Mouse (Mus musculus) monocyte, adult 59 days (primary cell): ENCODE measurements around the gene Zfp953. TPM values are rescaled to one million over a fixed set of nuclear protein-coding genes. Genes with fewer than 3 reads are reported as not detected.

ENCODE experiments used
- total RNA-seq, 2 experiments: library from RNA; stranded (reverse); gene quantifications; one replicate each; pipeline ENCODE4 v1.2.4; 2023

Gene Zfp953
- total RNA-seq = 1 to 10 TPM; 5.4 to 6.0 TPM

DNA sequence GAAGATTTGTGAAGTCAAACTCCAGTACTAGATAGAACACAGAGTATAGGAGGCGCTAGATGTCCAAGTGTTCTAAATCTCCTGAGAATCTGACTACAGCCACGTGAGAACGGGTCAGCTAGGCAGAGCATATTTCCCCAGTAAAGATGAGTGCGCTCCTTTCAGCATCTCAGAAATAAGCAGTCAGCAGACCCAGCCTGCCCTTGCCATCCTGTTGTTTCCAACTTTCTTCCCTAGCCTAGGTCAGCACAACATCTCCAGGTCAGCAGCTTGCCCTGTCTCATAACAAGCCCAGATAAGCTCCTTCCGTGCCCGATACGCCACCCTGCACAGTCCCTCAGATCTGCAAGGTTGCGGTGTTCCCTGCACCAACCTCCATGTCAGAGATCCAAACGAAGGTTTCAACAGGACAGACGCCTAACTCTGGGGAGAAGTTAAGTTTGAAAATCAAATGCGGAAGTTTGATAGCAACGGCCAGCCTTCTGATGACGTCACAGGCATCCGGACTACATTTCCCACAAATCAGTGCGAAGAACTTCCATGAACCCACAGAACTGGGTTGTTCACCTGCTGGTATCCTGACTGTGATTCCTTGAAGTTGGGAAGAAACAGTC, at the start of gene Zfp953, which contains the start of gene Gm28044:
Zfp953 (minus strand) TSS at position 475 of the 614 bp plus-strand sequence.
Gm28044 (minus strand) TSS at position 406 of the 614 bp plus-strand sequence.

DNA sequence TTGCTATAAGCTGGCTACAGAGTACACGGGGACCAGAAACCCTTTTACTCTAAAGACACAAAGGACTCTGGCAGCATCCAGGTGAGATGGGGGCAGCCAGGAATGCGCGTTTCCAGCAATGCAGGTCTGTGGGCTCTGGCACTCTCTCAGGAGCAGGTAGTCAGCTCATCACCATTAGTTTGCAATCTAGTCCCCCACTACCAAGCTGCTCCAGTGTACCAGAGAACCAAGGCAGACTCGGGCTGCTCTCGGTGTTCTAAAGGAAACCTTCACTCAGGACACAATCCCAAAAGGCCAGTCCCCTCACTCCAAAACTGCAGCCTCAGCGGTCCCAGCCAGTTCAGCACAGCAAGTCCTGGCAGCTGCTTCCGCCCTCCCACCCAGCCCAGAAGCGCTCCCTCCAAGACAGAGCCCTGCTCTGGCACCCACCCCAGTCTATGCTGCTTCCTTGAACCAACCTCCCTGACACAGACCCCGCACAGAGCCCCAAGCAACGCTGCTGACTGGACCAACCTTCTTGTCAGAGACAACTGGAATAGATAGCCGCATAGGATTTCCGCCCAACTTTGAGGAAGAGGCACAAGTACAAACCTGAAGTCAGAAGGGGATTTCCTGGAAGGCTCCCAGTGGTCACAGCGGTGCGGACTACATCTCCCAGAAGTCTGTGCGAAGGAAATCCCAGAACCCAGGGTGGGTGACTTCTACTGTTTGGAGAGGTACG, 38.9 kb upstream of the Zfp953 start, which contains the start of gene Zfp429:
Zfp429 (minus strand) TSS at position 637 of the 721 bp plus-strand sequence.

DNA sequence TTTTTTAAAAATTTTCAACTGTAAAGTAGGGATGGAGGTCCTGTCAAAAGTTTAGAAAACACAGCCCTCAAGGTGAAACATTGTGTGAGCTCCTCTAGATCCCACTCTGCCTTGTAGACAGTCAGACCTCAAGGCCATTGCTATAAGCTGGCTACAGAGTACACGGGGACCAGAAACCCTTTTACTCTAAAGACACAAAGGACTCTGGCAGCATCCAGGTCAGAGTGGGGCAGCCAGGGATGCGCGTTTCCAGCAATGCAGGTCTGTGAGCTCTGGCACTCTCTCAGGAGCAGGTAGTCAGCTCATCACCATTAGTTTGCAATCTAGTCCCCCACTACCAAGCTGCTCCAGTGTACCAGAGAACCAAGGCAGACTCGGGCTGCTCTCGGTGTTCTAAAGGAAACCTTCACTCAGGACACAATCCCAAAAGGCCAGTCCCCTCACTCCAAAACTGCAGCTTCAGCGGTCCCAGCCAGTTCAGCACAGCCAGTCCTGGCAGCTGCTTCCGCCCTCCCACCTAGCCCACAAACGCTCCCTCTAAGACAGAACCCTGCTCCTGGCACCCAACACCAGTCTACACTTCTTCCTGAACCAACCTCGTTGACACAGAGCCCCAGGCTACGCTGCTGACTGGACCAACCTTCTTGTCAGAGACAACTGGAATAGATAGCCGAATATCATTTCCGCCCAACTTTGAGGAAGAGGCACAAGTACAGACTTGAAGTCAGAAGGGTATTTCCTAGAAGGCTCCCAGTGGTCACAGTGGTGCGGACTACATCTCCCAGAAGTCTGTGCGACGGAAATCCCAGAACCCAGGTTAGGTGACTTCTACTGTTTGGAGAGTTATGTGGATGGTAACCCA, 14.9 kb upstream of the Zfp953 start, which contains the start of the genes Gm28041 and Zfp456:
Gm28041 (minus strand) TSS at position 684 of the 862 bp plus-strand sequence.
Zfp456 (minus strand) TSS at position 761 of the 862 bp plus-strand sequence.

DNA sequence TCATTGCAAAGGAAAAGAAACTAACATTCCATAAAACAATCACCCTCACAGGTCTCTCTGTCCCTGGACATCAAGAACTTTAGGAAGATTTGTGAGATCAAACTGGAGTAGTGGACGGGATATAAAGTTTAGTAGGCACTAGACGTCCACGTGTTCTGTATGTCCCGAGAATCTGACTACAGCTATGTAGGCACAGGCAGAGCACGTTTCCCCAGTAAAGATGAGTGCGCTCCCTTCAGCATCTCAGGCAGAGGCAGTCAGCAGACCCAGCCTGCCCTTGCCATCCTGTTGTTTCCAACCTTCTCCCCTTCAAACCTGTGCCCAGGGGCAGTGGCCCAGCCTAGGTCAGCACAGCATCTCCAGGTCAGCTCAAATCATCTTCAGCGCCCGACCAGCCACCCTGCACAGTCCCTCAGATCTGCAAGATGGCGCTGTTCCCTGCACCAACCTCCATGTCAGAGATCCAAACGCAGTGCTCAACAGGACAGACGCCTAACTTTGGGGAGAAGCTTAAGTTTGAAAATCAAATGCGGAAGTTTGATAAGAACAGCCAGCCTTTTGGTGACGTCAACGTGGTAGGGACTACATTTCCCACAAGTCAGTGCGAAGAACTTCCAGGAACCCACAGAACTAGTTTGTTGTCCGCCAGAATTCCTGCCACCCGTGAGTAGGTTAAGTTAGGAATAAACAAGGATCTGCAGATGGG, 28.2 kb downstream of the Zfp953 start, which contains the start of gene Zfp595:
Zfp595 (minus strand) TSS at position 552 of the 706 bp plus-strand sequence.

DNA sequence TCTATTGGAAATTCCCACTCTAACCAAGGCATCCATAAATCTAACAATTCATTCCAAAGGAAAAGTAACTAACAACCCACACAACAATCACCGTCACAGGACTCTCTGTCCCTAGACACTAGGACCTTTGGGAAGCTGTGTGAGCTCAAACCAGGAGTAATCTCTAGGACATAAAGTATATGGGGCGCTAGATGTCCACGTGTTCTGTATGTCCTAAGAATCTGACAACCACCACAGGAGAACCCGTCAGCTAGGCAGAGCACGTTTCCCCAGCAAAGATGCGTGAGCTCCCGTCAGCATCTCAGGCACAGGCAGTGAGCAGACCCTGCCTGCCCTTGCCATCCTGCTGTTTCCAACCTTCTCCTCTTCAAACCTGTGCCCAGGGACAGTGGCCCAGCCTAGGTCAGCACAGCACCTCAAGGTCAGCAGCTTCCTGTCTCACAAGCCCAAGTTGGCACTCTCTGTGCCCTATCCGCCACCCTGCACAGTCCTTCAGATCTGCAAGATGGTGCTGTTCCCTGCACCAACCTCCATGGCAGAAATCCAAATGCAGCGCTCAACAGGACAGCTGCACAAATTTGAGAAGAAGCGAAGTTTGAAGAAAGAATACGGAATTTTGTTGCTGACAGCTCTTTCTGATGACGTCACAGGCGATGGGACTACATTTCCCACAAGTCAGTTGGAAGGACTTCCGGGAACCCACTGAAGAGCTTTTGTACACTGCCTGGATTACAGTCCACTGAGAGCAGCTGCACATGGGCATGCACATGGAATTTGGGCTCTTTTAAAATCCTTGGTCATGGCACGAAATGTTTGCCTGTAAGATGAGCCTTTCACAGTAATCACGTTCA, 54.4 kb downstream of the Zfp953 start, which contains the start of gene Zfp457:
Zfp457 (minus strand) TSS at position 664 of the 851 bp plus-strand sequence.

Other genes with a start within 250 kb of the Zfp953 start
- gene Rslcan18, start 244.3 kb downstream of the Zfp953 start, total RNA-seq = under 1 TPM; 0.26 to 0.43 TPM
- 1 to 10 TPM; 2.2 to 4.6 TPM for gene Zfp759, start 238.9 kb downstream of the Zfp953 start, total RNA-seq
- 1 to 10 TPM; 5.9 to 6.6 TPM for gene Rsl1, start 187.4 kb downstream of the Zfp953 start, total RNA-seq
- 1 to 10 TPM; 2.9 TPM for gene Zfp455, start 166.1 kb downstream of the Zfp953 start, total RNA-seq
- 1 to 10 TPM; 1.5 to 2.1 TPM for gene Zfp458, start 82.1 kb downstream of the Zfp953 start, total RNA-seq
- gene Zfp457, start 54.1 kb downstream of the Zfp953 start, total RNA-seq = 1 to 10 TPM in 1 of 2 experiments, under 1 TPM in 1; 0.97 to 1.6 TPM
- 1 to 10 TPM; 4.9 to 9.0 TPM for gene Zfp595, start 28.0 kb downstream of the Zfp953 start, total RNA-seq
- gene Gm28044, start 69 bp downstream of the Zfp953 start, total RNA-seq = 1 to 10 TPM in 1 of 2 experiments, not detected in 1; 2.5 TPM
- 1 to 10 TPM in 1 of 2 experiments, not detected in 1; 2.1 TPM for gene Gm28041, start 15.1 kb upstream of the Zfp953 start, total RNA-seq
- 1 to 10 TPM; 4.8 to 6.1 TPM for gene Zfp456, start 15.2 kb upstream of the Zfp953 start, total RNA-seq
- 10 to 100 TPM in 1 of 2 experiments, 1 to 10 TPM in 1; 9.8 to 10.0 TPM for gene Zfp429, start 39.2 kb upstream of the Zfp953 start, total RNA-seq
- gene Zfp459, start 60.8 kb upstream of the Zfp953 start, total RNA-seq = under 1 TPM; 0.37 to 0.97 TPM
- gene Zfp874a, start 91.0 kb upstream of the Zfp953 start, total RNA-seq = 1 to 10 TPM; 4.8 to 7.2 TPM
- 10 to 100 TPM in 1 of 2 experiments, 1 to 10 TPM in 1; 8.6 to 12.8 TPM for gene Zfp874b, start 123.7 kb upstream of the Zfp953 start, total RNA-seq
- 1 to 10 TPM; 5.3 to 7.2 TPM for gene Zfp58, start 139.9 kb upstream of the Zfp953 start, total RNA-seq
- gene Gm26965, start 165.5 kb upstream of the Zfp953 start, total RNA-seq = 1 to 10 TPM in 1 of 2 experiments, not detected in 1; 2.2 TPM
- 10 to 100 TPM; 15.1 to 20.6 TPM for gene Zfp87, start 165.6 kb upstream of the Zfp953 start, total RNA-seq
- 1 to 10 TPM; 6.6 to 6.9 TPM for gene Zfp748, start 193.2 kb upstream of the Zfp953 start, total RNA-seq
- gene Zfp729b, start 249.1 kb upstream of the Zfp953 start, total RNA-seq = 10 to 100 TPM; 11.9 to 13.8 TPM